In the genomic region with DNA sequence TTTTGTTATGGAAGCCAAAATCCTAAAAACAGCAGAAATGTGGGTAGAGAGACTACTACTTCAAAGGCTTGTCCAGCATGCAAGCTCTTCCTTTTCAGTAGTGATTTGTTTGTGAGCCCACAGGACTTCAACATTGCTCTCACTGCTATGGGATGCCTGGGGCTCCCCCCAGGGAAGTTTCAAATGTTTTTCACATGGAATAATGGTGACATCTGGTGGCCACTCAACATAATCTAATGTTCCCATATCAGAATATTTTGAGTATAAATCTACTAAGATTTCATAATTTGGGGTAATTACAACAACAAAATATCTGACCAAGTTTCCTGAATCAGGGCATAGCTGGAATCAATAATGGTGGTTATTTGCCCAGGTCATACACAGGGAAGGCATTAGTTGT, we compare ENCODE assay signal across 9 mouse cellular contexts.
A peak's percentile ranks its signal among the peaks of the same experiment; 100 is the strongest.
DNase-seq lines count a peak whose midpoint lies in the region; TF ChIP-seq lines count a peak whose summit lies in the region.
"Had no signal": no experiment of that assay in that cellular context is flagged by ENCODE, and none has a peak within 500 bp of the region (broad histone marks: within the 10 kb centered on the region; RNA-seq: fewer than 3 reads in every experiment).

No protein-coding gene starts in this region.

- peak; percentile 64 for TF ChIP-seq CTCF in left cerebral cortex, adult 2 months (IDR thresholded peaks at IDR 0.05)

- DNase-seq in gastrocnemius, adult 18-20 months (ENCODE audit: low spot score), result peak; percentile 8
- DNase-seq in gastrocnemius, postnatal 14 days, result no peak
- DNase-seq in left cerebral cortex, adult 2 months (ENCODE audit: extremely low spot score in 1 of 2, low spot score in 2 of 2), result peak in 1 of 2 experiments; percentile 10
- DNase-seq in left cerebral cortex, adult 11 months (ENCODE audit: low spot score), result no peak
- DNase-seq in ES-CJ7 (ENCODE audit: low read depth, low spot score), result peak; percentile 20
- DNase-seq in embryo, embryonic 11.5 days (ENCODE audit: low read depth, low spot score), result peak; percentile 7
- no peak for DNase-seq in right cerebral cortex, postnatal 10 days (ENCODE audit: low spot score in 2 of 2)
- no peak for DNase-seq in right cerebral cortex, postnatal 36 days (ENCODE audit: low spot score in 2 of 2)

- intact Hi-C loops in gastrocnemius, postnatal 14 days (cut with DNase I; ENCODE audit: low total_unique reads), result no loop called here
- intact Hi-C loops in left cerebral cortex, adult 2 months (cut with DNase I), result loop anchor here (1.0 to 5.0 kb wide), 2 partner anchors 166 to 538 kb away; no protein-coding TSS in a partner anchor

- no peak overlapping the region for H3K4me3 ChIP-seq in left cerebral cortex, adult 2 months
- H3K4me3 ChIP-seq: forebrain, embryonic 10.5 days had no signal

- no peak overlapping the region for H3K27ac ChIP-seq in left cerebral cortex, adult 2 months
- H3K27ac ChIP-seq: forebrain, embryonic 10.5 days had no signal

Comparison
In these comparisons a context has a peak if more than half of its experiments do, and no peak if none do; other contexts are left out.
1. DNase-seq: peak in gastrocnemius, adult 18-20 months (single experiment), ES-CJ7 (single experiment) and embryo, embryonic 11.5 days (single experiment); none in gastrocnemius, postnatal 14 days (single experiment), left cerebral cortex, adult 11 months (single experiment), right cerebral cortex, postnatal 10 days (0 of 2) and right cerebral cortex, postnatal 36 days (0 of 2).